Mouse (Mus musculus) midbrain, embryonic 14.5 days (tissue): ENCODE results near the gene Tom1l2. TPM values are rescaled to one million over a fixed set of nuclear protein-coding genes. Genes with fewer than 3 reads are reported as not detected.

Experiments used
- ATAC-seq: fragments of 200-750 bp; cut with Nextera tagmentation; 2 replicates; pipeline ENCODE4 v1.8.0; 2017; ENCODE audit warnings: moderate number of reproducible peaks, moderate library complexity; ENCODE audit not compliant: low FRiP score, low TSS enrichment
- DNase-seq: peaks from one replicate; pipeline ENCODE4 v3.0.0-alpha.2; 2015
- H3K27ac ChIP-seq: fragments of 300-500 bp; sonication (generic); replicated peaks from 2 replicates; pipeline ENCODE4 v1.5.1; 2014; ENCODE audit warnings: mild to moderate bottlenecking, low read depth, low read length, moderate library complexity
- H3K27me3 ChIP-seq: fragments of 300-500 bp; sonication (generic); 2 replicates; pipeline ENCODE4 v1.6.1; 2014; ENCODE audit warnings: low read length, control low read depth, mixed read lengths; ENCODE audit not compliant: control insufficient read depth, insufficient read depth
- H3K36me3 ChIP-seq: fragments of 300-500 bp; sonication (generic); 2 replicates; pipeline ENCODE4 v1.6.1; 2014; ENCODE audit warnings: low read length, control low read depth; ENCODE audit not compliant: control insufficient read depth, insufficient read depth
- H3K4me1 ChIP-seq: fragments of 300-500 bp; sonication (generic); 2 replicates; pipeline ENCODE4 v1.6.1; 2014; ENCODE audit warnings: mild to moderate bottlenecking, antibody characterized with exemption, low read length, control low read depth; ENCODE audit not compliant: control insufficient read depth, insufficient read depth
- H3K4me2 ChIP-seq: fragments of 300-500 bp; sonication (generic); 2 replicates; pipeline ENCODE4 v1.6.1; 2014; ENCODE audit warnings: mild to moderate bottlenecking, low read length, moderate library complexity
- H3K4me3 ChIP-seq: fragments of 300-500 bp; sonication (generic); replicated peaks from 2 replicates; pipeline ENCODE4 v1.5.1; 2014; ENCODE audit warnings: low read depth, low read length
- H3K9ac ChIP-seq: fragments of 300-500 bp; sonication (generic); replicated peaks from 2 replicates; pipeline ENCODE4 v1.6.1; 2014; ENCODE audit warnings: mild to moderate bottlenecking, low read length, moderate library complexity
- H3K9me3 ChIP-seq: fragments of 300-500 bp; sonication (generic); 2 replicates; pipeline ENCODE4 v1.6.1; 2016; ENCODE audit warnings: low read length, control low read depth, mixed read lengths; ENCODE audit not compliant: control insufficient read depth
- WGBS: fragments of 180-500 bp; shearing (Covaris S2); extraction: QIAGEN DNeasy Blood & Tissue Kit; methylation state at CpG from one replicate; pipeline ENCODE4 v1.1.7; 2014; 5-methylcytosine and 5-hydroxymethylcytosine counted together
- polyA plus RNA-seq: library from polyadenylated mRNA; unstranded; fragments of >200 nt; fragmentation: Nextera tagmentation; extraction: Ambion mirVana; gene quantifications from 2 replicates; pipeline ENCODE4 v1.2.1, GENCODE M21; 2014

The Tom1l2 gene
- polyA plus RNA-seq, 1 experiment from 2014 or later, result 48.5 TPM

DNA sequence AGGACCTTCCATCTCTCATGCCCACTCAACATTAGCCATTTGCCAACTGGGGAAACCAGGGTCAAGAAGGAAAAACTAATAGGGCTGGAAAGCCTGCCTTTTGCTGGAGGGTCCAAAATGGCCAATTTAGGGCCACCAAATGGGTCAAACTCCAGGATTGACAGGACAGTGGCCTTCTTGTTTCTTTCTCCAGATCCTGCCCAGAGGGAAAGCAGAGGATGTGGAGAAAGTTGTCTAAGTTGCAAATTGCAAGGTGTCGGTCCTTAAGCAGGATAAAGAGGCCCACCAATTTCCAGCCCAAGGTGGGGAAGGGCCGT lies 142.8 kb downstream of the Tom1l2 start:
- H3K27ac ChIP-seq, result peak overlapping the region; percentile 77
- peak overlapping the region; percentile 32 for H3K9ac ChIP-seq
- peak overlapping the region; percentile 58 for H3K4me2 ChIP-seq
- H3K36me3 ChIP-seq, result peaks cover 19% of the 10 kb centered on the region
- ATAC-seq (no peak), DNase-seq (no peak)
- no peaks in the 10 kb centered on the region for H3K9me3 ChIP-seq
- WGBS, result 1% methylated on average over 2 of the region's 2 CpGs
- H3K4me1 ChIP-seq, result peaks cover 36% of the 10 kb centered on the region
- H3K4me3 ChIP-seq, result peak overlapping the region; percentile 35
- no peaks in the 10 kb centered on the region for H3K27me3 ChIP-seq

DNA sequence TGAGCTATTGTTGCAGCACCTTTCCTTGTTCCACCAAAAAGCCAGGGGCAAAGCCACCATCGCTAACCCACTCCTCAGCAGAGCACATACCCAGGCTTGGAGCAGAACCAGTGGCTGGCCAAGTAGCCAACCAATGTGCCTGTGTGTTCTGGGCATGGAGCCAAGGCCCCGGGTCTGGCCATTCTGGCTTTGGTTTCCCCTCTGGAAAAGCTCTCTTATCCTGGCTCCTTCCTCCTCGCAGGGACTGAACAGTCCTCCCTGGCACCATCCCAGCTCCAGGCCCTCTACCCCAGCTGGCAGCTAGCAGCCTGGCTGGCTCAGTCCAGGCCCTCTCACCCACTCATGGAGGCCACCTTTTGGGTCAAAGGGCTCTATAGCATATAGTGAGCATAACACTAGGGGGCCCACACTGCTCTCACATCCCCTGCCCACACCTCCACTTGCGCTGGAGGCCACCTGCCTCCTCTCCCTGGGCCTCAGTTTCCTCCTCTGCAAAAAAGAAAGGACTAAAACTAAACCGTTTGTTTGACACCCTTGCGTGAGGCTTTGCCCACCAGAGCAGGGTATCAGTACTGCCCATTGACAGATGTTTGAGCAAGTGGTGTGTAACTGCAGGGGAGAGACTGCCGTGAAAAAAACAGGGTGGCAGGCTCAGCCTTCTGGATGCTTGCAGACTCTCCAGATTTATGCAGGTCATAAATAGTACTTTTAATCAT lies 143.3 kb downstream of the Tom1l2 start:
- Histone ChIP-seq H3K9ac (peak overlapping the region; percentile 32), H3K4me2 (peak overlapping the region; percentile 58), H3K9me3 (no peaks in the 10 kb centered on the region), H3K27ac (peak overlapping the region; percentile 77), H3K4me3 (peak overlapping the region; percentile 35), H3K36me3 (peaks cover 21% of the 10 kb centered on the region), H3K4me1 (peaks cover 36% of the 10 kb centered on the region), H3K27me3 (no peaks in the 10 kb centered on the region)
- WGBS, result 38% methylated on average over 7 of the region's 7 CpGs
- ATAC-seq (peak; percentile 55), DNase-seq (peak; percentile 87)

DNA sequence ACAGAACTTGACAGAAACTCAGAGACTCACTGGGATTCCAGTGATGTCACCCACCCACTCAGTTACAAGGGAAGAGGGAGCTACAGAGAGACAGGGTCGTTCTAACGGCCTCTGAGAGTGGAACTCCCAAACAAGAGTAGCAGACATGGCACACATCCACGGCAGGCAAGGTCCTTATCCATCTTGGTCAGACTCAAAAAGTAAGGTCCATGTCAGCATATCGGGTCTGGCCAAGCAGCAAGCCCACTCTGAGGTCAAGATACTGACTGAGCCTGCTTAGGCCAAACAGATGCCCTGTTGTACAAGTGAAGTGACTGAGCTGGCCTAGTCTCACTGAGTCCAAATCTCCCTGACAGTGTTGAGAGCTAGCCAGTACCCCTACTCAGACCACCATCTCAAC lies 144.0 kb downstream of the Tom1l2 start:
- peaks cover 36% of the 10 kb centered on the region for H3K4me1 ChIP-seq
- 64% methylated on average over 4 of the region's 4 CpGs for WGBS
- H3K9ac ChIP-seq, result peak overlapping the region; percentile 32; the same call in 1 of the 2 replicates
- no peaks in the 10 kb centered on the region for H3K9me3 ChIP-seq
- H3K4me3 ChIP-seq, result peak overlapping the region; percentile 35
- H3K27ac ChIP-seq, result peak overlapping the region; percentile 77
- peak overlapping the region; percentile 58 for H3K4me2 ChIP-seq
- peaks cover 28% of the 10 kb centered on the region for H3K36me3 ChIP-seq
- no peak for ATAC-seq
- no peaks in the 10 kb centered on the region for H3K27me3 ChIP-seq
- DNase-seq, result no peak

DNA sequence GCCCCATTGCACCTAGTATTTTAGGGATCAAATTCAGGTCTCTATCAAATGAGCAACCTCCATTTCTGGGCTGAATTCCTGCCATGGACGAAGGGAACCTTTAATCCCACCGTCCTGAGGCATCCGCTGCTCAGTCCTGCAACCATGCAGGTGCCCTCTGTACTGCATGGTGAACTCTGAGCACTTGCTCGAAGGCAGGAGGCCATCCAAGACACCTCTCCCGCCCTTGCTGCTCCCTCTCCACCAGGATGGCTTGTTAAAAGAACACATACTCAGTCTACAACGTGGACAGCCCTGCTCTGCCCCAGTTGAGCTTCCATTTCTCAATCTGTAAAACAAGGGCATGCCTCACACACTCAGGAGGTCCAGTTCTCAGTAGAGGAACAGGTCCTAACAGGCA lies 144.5 kb downstream of the Tom1l2 start:
- no peaks in the 10 kb centered on the region for H3K27me3 ChIP-seq
- ATAC-seq (no peak), DNase-seq (no peak)
- peak overlapping the region; percentile 77 for H3K27ac ChIP-seq
- 0 out of 2 replicates have a peak overlapping the region, but pooled peaks have one; percentile 35 for H3K4me3 ChIP-seq
- H3K4me2 ChIP-seq, result peak overlapping the region; percentile 58
- H3K36me3 ChIP-seq, result peaks cover 33% of the 10 kb centered on the region
- H3K9me3 ChIP-seq, result no peaks in the 10 kb centered on the region
- H3K9ac ChIP-seq, result peak overlapping the region; percentile 32; the same call in 1 of the 2 replicates
- peaks cover 36% of the 10 kb centered on the region for H3K4me1 ChIP-seq
- WGBS, result 61% methylated on average over 6 of the region's 6 CpGs

DNA sequence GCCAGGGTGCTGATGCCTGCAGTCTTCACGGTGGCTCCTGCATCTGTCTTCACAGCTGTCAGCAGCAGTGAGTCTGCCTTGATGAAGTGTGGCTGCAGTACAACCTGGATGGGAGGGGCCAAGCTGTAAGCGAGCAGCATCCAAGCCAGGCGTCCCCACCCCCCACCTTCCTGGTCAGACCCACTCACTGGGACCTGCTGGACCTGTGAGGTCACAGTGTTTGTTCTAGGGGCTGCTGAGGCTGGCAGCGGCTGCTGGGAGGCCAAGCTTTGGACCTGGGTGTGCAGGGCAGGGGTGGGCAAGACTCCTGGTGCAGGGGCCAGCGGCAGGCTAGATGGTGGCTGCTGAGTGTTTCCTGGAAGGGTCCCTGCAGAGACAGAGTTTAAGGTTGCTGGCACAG lies 146.5 kb downstream of the Tom1l2 start:
- DNase-seq, result no peak
- Histone ChIP-seq H3K4me2 (no peak overlapping the region), H3K27me3 (no peaks in the 10 kb centered on the region), H3K4me3 (no peak overlapping the region), H3K9ac (no peak overlapping the region), H3K27ac (no peak overlapping the region), H3K4me1 (peaks cover 41% of the 10 kb centered on the region), H3K36me3 (peaks cover 52% of the 10 kb centered on the region), H3K9me3 (no peaks in the 10 kb centered on the region)
- 76% methylated on average over 5 of the region's 5 CpGs for WGBS
- ATAC-seq, result no peak

DNA sequence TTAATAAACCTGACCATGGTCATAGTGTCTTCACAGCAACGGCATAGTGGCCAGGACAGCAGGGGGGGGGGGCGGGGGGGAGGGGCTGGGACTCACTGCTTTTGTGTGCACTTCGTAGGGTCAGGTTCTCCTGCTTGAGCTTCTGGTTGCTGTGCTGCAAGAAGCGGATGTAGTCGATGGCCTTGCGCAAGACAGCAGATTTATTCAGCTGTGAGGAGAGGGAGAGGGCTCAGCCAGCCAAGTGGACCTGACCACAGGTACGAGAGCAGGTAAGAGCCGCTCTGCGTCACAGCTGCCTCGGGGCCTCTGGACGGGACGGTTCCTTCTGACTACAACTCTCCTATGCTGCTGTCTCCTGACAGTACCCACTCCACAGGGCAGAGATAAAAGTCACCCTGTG lies 147.7 kb downstream of the Tom1l2 start:
- H3K4me3 ChIP-seq, result no peak overlapping the region
- ATAC-seq (no peak), DNase-seq (no peak)
- peaks cover 62% of the 10 kb centered on the region for H3K36me3 ChIP-seq
- peaks cover 33% of the 10 kb centered on the region for H3K4me1 ChIP-seq
- no peak overlapping the region for H3K27ac ChIP-seq
- H3K9ac ChIP-seq, result no peak overlapping the region
- no peaks in the 10 kb centered on the region for H3K27me3 ChIP-seq
- H3K9me3 ChIP-seq, result no peaks in the 10 kb centered on the region
- H3K4me2 ChIP-seq, result no peak overlapping the region
- 84% methylated on average over 12 of the region's 12 CpGs for WGBS

DNA sequence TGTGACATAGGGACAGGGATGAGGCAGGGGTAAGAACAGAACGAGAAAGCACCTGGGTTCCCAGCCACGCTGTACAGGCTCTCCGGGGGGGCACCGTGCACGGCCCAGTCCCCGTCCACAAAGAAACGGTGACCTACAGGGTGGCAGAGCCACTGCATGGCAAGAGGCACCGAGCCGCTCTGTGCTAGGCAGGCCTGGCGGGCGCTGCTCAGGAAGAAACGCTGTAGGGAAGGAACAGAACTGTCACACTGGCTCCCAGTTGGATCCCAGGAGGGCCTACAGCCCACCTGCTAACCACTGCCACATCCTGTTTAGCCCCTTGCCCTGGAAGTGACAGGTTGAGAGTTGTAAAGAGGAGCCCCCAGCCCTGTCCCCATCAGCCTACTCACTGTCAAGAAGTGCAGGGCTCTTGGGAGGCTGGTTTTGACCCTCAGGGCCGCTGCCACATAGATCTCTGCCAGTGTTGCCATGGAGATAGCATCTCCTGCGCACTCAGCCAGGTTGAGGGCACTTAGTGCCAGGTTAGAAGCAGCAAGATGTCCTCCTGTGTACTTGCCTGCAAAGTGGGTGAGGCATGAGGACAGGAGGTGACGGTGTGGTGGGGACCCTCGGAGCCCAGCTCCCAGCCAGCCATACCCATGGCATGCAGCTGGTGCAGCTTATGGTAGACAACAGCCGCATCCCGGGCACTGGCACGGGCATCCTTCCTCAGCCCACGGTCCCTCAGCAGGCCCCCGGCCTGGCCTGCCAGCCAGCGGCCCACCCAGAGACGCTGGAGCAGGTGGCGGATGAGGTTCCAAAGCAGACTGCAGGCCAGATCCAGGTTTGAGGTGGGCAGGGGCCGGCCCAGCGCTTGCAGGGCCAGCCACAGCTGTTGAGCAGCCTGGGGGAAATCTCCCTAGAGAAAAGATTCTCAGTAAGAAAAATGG lies 149.7 kb downstream of the Tom1l2 start:
- 82% methylated on average over 26 of the region's 26 CpGs for WGBS
- DNase-seq, result no peak
- Histone ChIP-seq H3K4me2 (no peak overlapping the region), H3K9ac (peak overlapping the region; percentile 21; the same call in 1 of the 2 replicates), H3K27ac (peak overlapping the region; percentile 32), H3K4me1 (peaks cover 15% of the 10 kb centered on the region), H3K9me3 (no peaks in the 10 kb centered on the region), H3K36me3 (peaks cover 69% of the 10 kb centered on the region), H3K4me3 (no peak overlapping the region), H3K27me3 (no peaks in the 10 kb centered on the region)
- ATAC-seq, result no peak

DNA sequence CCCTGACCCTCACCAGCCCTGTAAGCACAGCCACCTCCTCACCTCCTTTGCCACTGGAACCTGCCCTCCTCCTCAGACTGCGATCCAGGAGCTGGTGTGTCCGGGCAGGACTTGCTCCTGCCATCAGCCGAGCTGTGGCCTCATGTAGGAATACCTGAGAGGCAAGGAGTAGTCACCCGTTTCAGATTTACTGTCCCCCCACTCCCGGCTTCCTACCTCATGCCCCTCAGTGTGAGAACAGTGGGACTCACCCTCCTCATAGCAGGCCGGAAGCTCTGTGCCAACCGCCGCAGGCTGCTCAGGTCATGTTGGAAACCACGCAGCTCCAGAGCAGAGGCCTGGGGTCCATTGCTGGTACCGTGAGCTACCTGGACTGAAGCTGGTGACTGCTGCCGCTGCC lies 152.3 kb downstream of the Tom1l2 start:
- Histone ChIP-seq H3K9me3 (no peaks in the 10 kb centered on the region), H3K9ac (peak overlapping the region; percentile 38; the same call in 1 of the 2 replicates), H3K27ac (peak overlapping the region; percentile 79), H3K27me3 (no peaks in the 10 kb centered on the region), H3K36me3 (peaks cover 78% of the 10 kb centered on the region), H3K4me1 (peaks cover 9% of the 10 kb centered on the region), H3K4me2 (no peak overlapping the region), H3K4me3 (no peak overlapping the region)
- DNase-seq (no peak), ATAC-seq (no peak)
- WGBS, result 89% methylated on average over 11 of the region's 11 CpGs
